ENCODE assay signal across 14 mouse cellular contexts in genomic region chr1:186701206-186701905, GRCm38 (mm10). TPM values are rescaled to one million over a fixed set of nuclear protein-coding genes. Genes with fewer than 3 reads are reported as not detected.
DNase-seq lines count a peak whose midpoint lies in the region; ATAC-seq and TF ChIP-seq lines count a peak whose summit lies in the region.
"Had no signal": no experiment of that assay in that cellular context is flagged by ENCODE, and none has a peak within 500 bp of the region (broad histone marks: within the 10 kb centered on the region; RNA-seq: fewer than 3 reads in every experiment).

No protein-coding gene starts in this region.

- peak overlapping the region; percentile 22 for H3K4me3 ChIP-seq in heart, postnatal 0 days (ENCODE audit: low read depth, low read length)
- peak overlapping the region; percentile 80 for H3K4me3 ChIP-seq in lung, embryonic 16.5 days (ENCODE audit: low read length)
- H3K4me3 ChIP-seq in hindbrain, embryonic 16.5 days (ENCODE audit: low read length): no peak overlapping the region
- no peak overlapping the region for H3K4me3 ChIP-seq in stomach, embryonic 15.5 days (replicated peaks)
- H3K4me3 ChIP-seq: intestine, embryonic 15.5 days had no signal

- peak overlapping the region; percentile 47 for H3K4me2 ChIP-seq in heart, postnatal 0 days (ENCODE audit: low read depth, low read length)
- H3K4me2 ChIP-seq in lung, embryonic 16.5 days (ENCODE audit: low read depth, low read length): peak overlapping the region; percentile 84
- 0 out of 2 replicates have a peak overlapping the region, but pooled peaks have one; percentile 3 for H3K4me2 ChIP-seq in hindbrain, embryonic 16.5 days (ENCODE audit: low read length)
- no peak overlapping the region for H3K4me2 ChIP-seq in stomach, embryonic 15.5 days

- no peaks in the 10 kb centered on the region for H3K36me3 ChIP-seq in heart, postnatal 0 days (replicated peaks; ENCODE audit: control insufficient read depth, insufficient read depth, low read length)
- H3K36me3 ChIP-seq in lung, embryonic 16.5 days (ENCODE audit: control insufficient read depth, insufficient read depth, low read length): peaks cover 2% of the 10 kb centered on the region; the same call in 1 of the 2 replicates
- no peaks in the 10 kb centered on the region for H3K36me3 ChIP-seq in hindbrain, embryonic 16.5 days (ENCODE audit: control insufficient read depth, insufficient read depth, low read length)
- no peaks in the 10 kb centered on the region for H3K36me3 ChIP-seq in stomach, embryonic 15.5 days
- H3K36me3 ChIP-seq: intestine, embryonic 15.5 days had no signal

- no peak for ATAC-seq in heart, postnatal 0 days (ENCODE audit: insufficient read depth, low read depth)
- no peak for ATAC-seq in lung, embryonic 16.5 days (ENCODE audit: low read depth)
- ATAC-seq in hindbrain, embryonic 16.5 days: no peak
- ATAC-seq in stomach, embryonic 15.5 days (ENCODE audit: insufficient read depth, low FRiP score, low read depth): peak; percentile 44; the same call in 1 of the 2 replicates
- ATAC-seq: forebrain, postnatal 0 days; intestine, embryonic 15.5 days; Patski had no signal

- 25% methylated on average over 8 of the region's 8 CpGs for WGBS in heart, postnatal 0 days
- 8% methylated on average over 8 of the region's 8 CpGs for WGBS in lung, embryonic 16.5 days
- 63% methylated on average over 8 of the region's 8 CpGs for whole genome bisulfite sequencing in hindbrain, embryonic 16.5 days
- 24% methylated on average over 8 of the region's 8 CpGs for WGBS in stomach, embryonic 15.5 days

- no peak for TF ChIP-seq CTCF in heart, postnatal 0 days (IDR thresholded peaks at IDR 0.05; ENCODE audit: low read depth)

- H3K27me3 ChIP-seq in heart, postnatal 0 days (ENCODE audit: control insufficient read depth, insufficient read depth, low read length): no peaks in the 10 kb centered on the region
- no peaks in the 10 kb centered on the region for H3K27me3 ChIP-seq in lung, embryonic 16.5 days (ENCODE audit: control insufficient read depth, insufficient read depth, low read depth, low read length)
- H3K27me3 ChIP-seq in hindbrain, embryonic 16.5 days (replicated peaks; ENCODE audit: control insufficient read depth, insufficient read depth, low read length): no peaks in the 10 kb centered on the region
- H3K27me3 ChIP-seq in stomach, embryonic 15.5 days (replicated peaks): no peaks in the 10 kb centered on the region
- H3K27me3 ChIP-seq: intestine, embryonic 15.5 days; Patski had no signal

- H3K4me1 ChIP-seq in heart, postnatal 0 days (ENCODE audit: control insufficient read depth, insufficient read depth): peaks cover 4% of the 10 kb centered on the region
- peaks cover 19% of the 10 kb centered on the region for H3K4me1 ChIP-seq in lung, embryonic 16.5 days (replicated peaks; ENCODE audit: control insufficient read depth, insufficient read depth, low read length)
- peaks cover 13% of the 10 kb centered on the region for H3K4me1 ChIP-seq in hindbrain, embryonic 16.5 days (ENCODE audit: control insufficient read depth, insufficient read depth, low read depth, low read length)
- H3K4me1 ChIP-seq in stomach, embryonic 15.5 days: peaks cover 7% of the 10 kb centered on the region; the same call in 1 of the 2 replicates

- DNase-seq in heart, postnatal 0 days (ENCODE audit: low spot score): peak; percentile 58
- no peak for DNase-seq in heart, adult 18-20 months
- no peak for DNase-seq in lung, postnatal 4 days
- no peak for DNase-seq in left cerebral cortex, postnatal 10 days (ENCODE audit: extremely low spot score in 1 of 2, low spot score in 2 of 2)
- no peak for DNase-seq in natural killer cell, adult 2 months (ENCODE audit: low spot score in 2 of 2)
- DNase-seq: cerebellum, postnatal 14 days; forebrain, postnatal 0 days; gastrocnemius, postnatal 25 days; spleen, adult 18-20 months had no signal

- H3K9ac ChIP-seq in heart, postnatal 0 days (replicated peaks; ENCODE audit: low read depth, low read length): no peak overlapping the region
- no peak overlapping the region; the same call in 1 of the 2 replicates for H3K9ac ChIP-seq in lung, embryonic 16.5 days (ENCODE audit: low read length)
- no peak overlapping the region for H3K9ac ChIP-seq in hindbrain, embryonic 16.5 days (ENCODE audit: low read depth, low read length)
- no peak overlapping the region for H3K9ac ChIP-seq in stomach, embryonic 15.5 days
- H3K9ac ChIP-seq: intestine, embryonic 15.5 days had no signal

- no peak for TF ChIP-seq EP300 in heart, postnatal 0 days (IDR thresholded peaks at IDR 0.05; ENCODE audit: low read depth)

- H3K27ac ChIP-seq in heart, postnatal 0 days (ENCODE audit: low read depth): peak overlapping the region; percentile 70
- peak overlapping the region; percentile 48; the same call in 1 of the 2 replicates for H3K27ac ChIP-seq in lung, embryonic 16.5 days (ENCODE audit: low read length)
- H3K27ac ChIP-seq in hindbrain, embryonic 16.5 days (ENCODE audit: low read depth, low read length): no peak overlapping the region
- H3K27ac ChIP-seq in stomach, embryonic 15.5 days: no peak overlapping the region
- H3K27ac ChIP-seq: intestine, embryonic 15.5 days had no signal

- intact Hi-C loops in left cerebral cortex, postnatal 10 days (cut with DNase I): loop anchor here (5.0 kb wide), 1 partner anchor 44 kb away; no protein-coding TSS in a partner anchor

- no peaks in the 10 kb centered on the region for H3K9me3 ChIP-seq in heart, postnatal 0 days (replicated peaks; ENCODE audit: control insufficient read depth, low read length)
- no peaks in the 10 kb centered on the region for H3K9me3 ChIP-seq in lung, embryonic 16.5 days (ENCODE audit: control insufficient read depth, low read length)
- no peaks in the 10 kb centered on the region for H3K9me3 ChIP-seq in hindbrain, embryonic 16.5 days (ENCODE audit: control insufficient read depth, low read length)
- no peaks in the 10 kb centered on the region for H3K9me3 ChIP-seq in stomach, embryonic 15.5 days
- H3K9me3 ChIP-seq: intestine, embryonic 15.5 days had no signal

RNA-seq across cellular contexts. Expression of gene Tgfb2, which starts 4.4 kb away (rescaled TPM):
- 14.8 and 17.7 TPM in 2 replicates for total RNA-seq in heart, postnatal 0 days (2014; rRNA removed; ENCODE audit: low replicate concordance)
- polyA plus RNA-seq in heart, postnatal 0 days (2015; fragmentation: Nextera tagmentation; extraction: Ambion mirVana): 19.9 and 21.0 TPM in 2 replicates
- total RNA-seq in heart, adult 18-20 months (2021): 1 to 10 TPM; 3.9 to 5.3 TPM
- 102 and 106 TPM in 2 replicates for polyA plus RNA-seq in lung, embryonic 16.5 days (2015; fragmentation: Nextera tagmentation; extraction: Ambion mirVana)
- polyA plus RNA-seq in hindbrain, embryonic 16.5 days (2015; fragmentation: Nextera tagmentation; extraction: Ambion mirVana): 35.7 and 36.2 TPM in 2 replicates
- polyA plus RNA-seq in stomach, embryonic 15.5 days (2015; fragmentation: Nextera tagmentation; extraction: Ambion mirVana): 21.6 and 21.8 TPM in 2 replicates
- 10 to 100 TPM; 10.5 to 13.7 TPM for total RNA-seq in left cerebral cortex, postnatal 10 days (2021)

RNA-seq across cellular contexts. Expression of gene Rrp15, which starts 47.8 kb away (rescaled TPM):
- total RNA-seq in heart, postnatal 0 days (2014; rRNA removed; ENCODE audit: low replicate concordance): 1.6 and 4.7 TPM in 2 replicates
- polyA plus RNA-seq in heart, postnatal 0 days (2015; fragmentation: Nextera tagmentation; extraction: Ambion mirVana): 19.2 and 21.8 TPM in 2 replicates
- 10 to 100 TPM in 1 of 2 experiments, 1 to 10 TPM in 1; 9.6 to 11.0 TPM for total RNA-seq in heart, adult 18-20 months (2021)
- polyA plus RNA-seq in lung, embryonic 16.5 days (2015; fragmentation: Nextera tagmentation; extraction: Ambion mirVana): 50.8 and 56.4 TPM in 2 replicates
- 26.9 and 29.4 TPM in 2 replicates for polyA plus RNA-seq in hindbrain, embryonic 16.5 days (2015; fragmentation: Nextera tagmentation; extraction: Ambion mirVana)
- 61.9 and 65.3 TPM in 2 replicates for polyA plus RNA-seq in stomach, embryonic 15.5 days (2015; fragmentation: Nextera tagmentation; extraction: Ambion mirVana)
- total RNA-seq in left cerebral cortex, postnatal 10 days (2021): 10 to 100 TPM; 14.6 to 17.1 TPM

Comparison
In these comparisons a context has a peak if more than half of its experiments do, and no peak if none do; other contexts are left out.
1. H3K27ac ChIP-seq: peak in heart, postnatal 0 days (single experiment) and lung, embryonic 16.5 days (single experiment); none in hindbrain, embryonic 16.5 days (single experiment) and stomach, embryonic 15.5 days (single experiment).
2. H3K4me3 ChIP-seq: peak in heart, postnatal 0 days (single experiment) and lung, embryonic 16.5 days (single experiment); none in hindbrain, embryonic 16.5 days (single experiment) and stomach, embryonic 15.5 days (single experiment).